Mouse (Mus musculus): ENCODE measurements around the gene Helt.

- TF ChIP-seq MYOD1 (IDR thresholded peaks at IDR 0.05; ENCODE audit: control insufficient read depth, insufficient read length, low read depth), result no peak
- no peak for TF ChIP-seq MYOG (IDR thresholded peaks at IDR 0.05; ENCODE audit: control insufficient read depth, extremely low read depth, insufficient read length)
Observed at GRCm38 (mm10) chr8:46246346-46246745, 48.1 kb downstream of the Helt start.

All from C2C12 (cell line).